Mouse (Mus musculus) lung, postnatal 0 days (tissue): Measurements from ENCODE around the gene Shisa2. TPM values are rescaled to one million over a fixed set of nuclear protein-coding genes. Genes with fewer than 3 reads are reported as not detected.

Source experiments
- ATAC-seq: fragments of 200-750 bp; cut with Nextera tagmentation; 2 replicates; pipeline ENCODE4 v1.8.0; 2017; ENCODE audit warnings: moderate library complexity
- DNase-seq: peaks from one replicate; pipeline ENCODE4 v3.0.0-alpha.2; 2016; ENCODE audit warnings: low spot score
- H3K27ac ChIP-seq: fragments of 300-500 bp; sonication (generic); 2 replicates; pipeline ENCODE4 v1.5.1; 2014; ENCODE audit warnings: antibody characterized with exemption, mild to moderate bottlenecking, low read length, mixed read lengths
- H3K27me3 ChIP-seq: fragments of 300-500 bp; sonication (generic); replicated peaks from 2 replicates; pipeline ENCODE4 v1.6.1; 2014; ENCODE audit warnings: low read length, mixed read lengths; ENCODE audit not compliant: insufficient read depth
- H3K36me3 ChIP-seq: fragments of 300-500 bp; sonication (generic); 2 replicates; pipeline ENCODE4 v1.6.1; 2014; ENCODE audit warnings: low read length, mixed read lengths; ENCODE audit not compliant: insufficient read depth
- H3K4me1 ChIP-seq: fragments of 300-500 bp; sonication (generic); 2 replicates; pipeline ENCODE4 v1.6.1; 2014; ENCODE audit warnings: antibody characterized with exemption, low read depth, low read length, mixed read lengths; ENCODE audit not compliant: insufficient read depth
- H3K4me2 ChIP-seq: fragments of 300-500 bp; sonication (generic); replicated peaks from 2 replicates; pipeline ENCODE4 v1.6.1; 2014; ENCODE audit warnings: low read depth, mild to moderate bottlenecking, low read length, moderate library complexity, mixed read lengths
- H3K4me3 ChIP-seq: fragments of 300-500 bp; sonication (generic); 2 replicates; pipeline ENCODE4 v1.5.1; 2014; ENCODE audit warnings: low read depth, low read length
- H3K9ac ChIP-seq: fragments of 300-500 bp; sonication (generic); replicated peaks from 2 replicates; pipeline ENCODE4 v1.6.1; 2014; ENCODE audit warnings: low read depth, mild to moderate bottlenecking
- H3K9me3 ChIP-seq: fragments of 300-500 bp; sonication (generic); 2 replicates; pipeline ENCODE4 v1.6.1; 2016; ENCODE audit warnings: low read length, mixed read lengths
- CTCF ChIP-seq: IDR thresholded peaks from 2 replicates; pipeline ENCODE4 v1.5.1; 2016; ENCODE audit warnings: antibody characterized with exemption, mild to moderate bottlenecking
- EP300 ChIP-seq: IDR thresholded peaks from 2 replicates; pipeline ENCODE4 v1.6.1; 2016; ENCODE audit warnings: antibody characterized with exemption, mild to moderate bottlenecking, control low read depth
- WGBS: fragments of 180-500 bp; shearing (Covaris S2); extraction: QIAGEN DNeasy Blood & Tissue Kit; methylation state at CpG from one replicate; pipeline ENCODE4 v1.1.7; 2014; 5-methylcytosine and 5-hydroxymethylcytosine counted together
- polyA plus RNA-seq: library from polyadenylated mRNA; unstranded; fragments of >200 nt; fragmentation: Nextera tagmentation; extraction: Ambion mirVana; gene quantifications from 2 replicates; pipeline ENCODE4 v1.2.1, GENCODE M21; 2015

Shisa2 gene
- polyA plus RNA-seq, 1 experiment from 2014 or later, result 10.6 TPM

- no peaks in the 10 kb centered on the region for H3K4me1 ChIP-seq
- H3K27ac ChIP-seq, result no peak overlapping the region
- WGBS, result 52% methylated on average over 16 of the region's 16 CpGs
- no peaks in the 10 kb centered on the region for H3K27me3 ChIP-seq
- ATAC-seq, result no peak
- H3K4me2 ChIP-seq, result no peak overlapping the region
- DNase-seq, result no peak
- no peak overlapping the region for H3K4me3 ChIP-seq
- no peak for TF ChIP-seq EP300
- TF ChIP-seq CTCF, result 0 out of 2 replicates have a peak, but pooled peaks have one; percentile 15
- H3K9ac ChIP-seq, result no peak overlapping the region
- no peaks in the 10 kb centered on the region for H3K36me3 ChIP-seq
- H3K9me3 ChIP-seq, result no peaks in the 10 kb centered on the region
These were observed 22.0 kb downstream of the Shisa2 start for GRCm38 (mm10) chr14:59646826-59647697.

GRCm38 (mm10) chr14:59648611-59649010, 23.5 kb downstream of the Shisa2 start:
- TF ChIP-seq CTCF, result no peak
- DNase-seq, result no peak
- H3K4me1 ChIP-seq, result no peaks in the 10 kb centered on the region
- no peak overlapping the region for H3K9ac ChIP-seq
- no peak overlapping the region for H3K4me3 ChIP-seq
- no peak overlapping the region for H3K4me2 ChIP-seq
- no peaks in the 10 kb centered on the region for H3K27me3 ChIP-seq
- WGBS, result 76% methylated on average over 10 of the region's 10 CpGs
- no peak overlapping the region for H3K27ac ChIP-seq
- no peak for ATAC-seq
- H3K9me3 ChIP-seq, result no peaks in the 10 kb centered on the region
- no peaks in the 10 kb centered on the region for H3K36me3 ChIP-seq

GRCm38 (mm10) chr14:59649337-59649736, 24.2 kb downstream of the Shisa2 start:
- Histone ChIP-seq H3K27ac (no peak overlapping the region), H3K4me2 (no peak overlapping the region), H3K4me1 (no peaks in the 10 kb centered on the region), H3K36me3 (no peaks in the 10 kb centered on the region), H3K9ac (no peak overlapping the region), H3K27me3 (no peaks in the 10 kb centered on the region), H3K9me3 (no peaks in the 10 kb centered on the region), H3K4me3 (no peak overlapping the region)
- no peak for ATAC-seq
- TF ChIP-seq CTCF (no peak), EP300 (no peak)
- DNase-seq, result no peak
- WGBS, result 65% methylated on average over 6 of the region's 6 CpGs

- no peak overlapping the region for H3K4me2 ChIP-seq
- H3K36me3 ChIP-seq, result no peaks in the 10 kb centered on the region
- H3K9me3 ChIP-seq, result no peaks in the 10 kb centered on the region
- ATAC-seq, result no peak
- no peak for DNase-seq
- H3K27ac ChIP-seq, result no peak overlapping the region
- no peak overlapping the region for H3K9ac ChIP-seq
- WGBS, result 45% methylated on average over 6 of the region's 6 CpGs
- TF ChIP-seq EP300, result no peak
- TF ChIP-seq CTCF, result no peak
- no peaks in the 10 kb centered on the region for H3K4me1 ChIP-seq
- H3K4me3 ChIP-seq, result no peak overlapping the region
- H3K27me3 ChIP-seq, result no peaks in the 10 kb centered on the region
These were observed 31.5 kb downstream of the Shisa2 start for GRCm38 (mm10) chr14:59656591-59656990.

- Histone ChIP-seq H3K36me3 (no peaks in the 10 kb centered on the region), H3K27ac (no peak overlapping the region), H3K9me3 (no peaks in the 10 kb centered on the region), H3K9ac (no peak overlapping the region), H3K4me2 (no peak overlapping the region), H3K4me3 (no peak overlapping the region), H3K4me1 (no peaks in the 10 kb centered on the region), H3K27me3 (no peaks in the 10 kb centered on the region)
- ATAC-seq (no peak), DNase-seq (no peak)
- WGBS, result 100% methylated on average over 1 of the region's 1 CpGs
- no peak for TF ChIP-seq EP300
- no peak for TF ChIP-seq CTCF
These were observed 32.0 kb downstream of the Shisa2 start for GRCm38 (mm10) chr14:59657098-59657497.

- no peaks in the 10 kb centered on the region for H3K27me3 ChIP-seq
- no peak overlapping the region for H3K9ac ChIP-seq
- 83% methylated on average over 6 of the region's 6 CpGs for WGBS
- no peaks in the 10 kb centered on the region for H3K9me3 ChIP-seq
- H3K4me1 ChIP-seq, result no peaks in the 10 kb centered on the region
- no peak for TF ChIP-seq CTCF
- no peak for TF ChIP-seq EP300
- ATAC-seq (no peak), DNase-seq (no peak)
- H3K4me3 ChIP-seq, result no peak overlapping the region
- no peak overlapping the region for H3K27ac ChIP-seq
- no peak overlapping the region for H3K4me2 ChIP-seq
- H3K36me3 ChIP-seq, result no peaks in the 10 kb centered on the region
These were observed 47.9 kb downstream of the Shisa2 start for GRCm38 (mm10) chr14:59672893-59673515.
